8 mouse cellular contexts compared by ENCODE assay signal in genomic region chr13:23709714-23710373, GRCm38 (mm10). TPM values are rescaled to one million over a fixed set of nuclear protein-coding genes. Genes with fewer than 3 reads are reported as not detected.
DNase-seq lines count a peak whose midpoint lies in the region; ATAC-seq and TF ChIP-seq lines count a peak whose summit lies in the region.

No protein-coding gene starts in this region.

- peak; percentile 17; the same call in 1 of the 2 replicates for ATAC-seq in lung, embryonic 14.5 days (ENCODE audit: insufficient read depth)
- ATAC-seq in kidney, embryonic 16.5 days (ENCODE audit: low FRiP score, low TSS enrichment) = no peak

- intact Hi-C loops in left cerebral cortex, postnatal 10 days (cut with DNase I) = no loop called here

- H3K4me2 ChIP-seq in lung, embryonic 14.5 days = peak overlapping the region; percentile 80
- H3K4me2 ChIP-seq in kidney, embryonic 16.5 days (replicated peaks; ENCODE audit: low read depth, low read length) = peak overlapping the region; percentile 69

- H3K36me3 ChIP-seq in lung, embryonic 14.5 days (ENCODE audit: insufficient read depth) = no peaks in the 10 kb centered on the region
- no peaks in the 10 kb centered on the region for H3K36me3 ChIP-seq in kidney, embryonic 16.5 days (ENCODE audit: insufficient read depth, low read length)

- 34% methylated on average over 12 of the region's 15 CpGs for WGBS in lung, embryonic 14.5 days
- WGBS in kidney, embryonic 16.5 days = 26% methylated on average over 13 of the region's 15 CpGs

- TF ChIP-seq CTCF in lung, embryonic 14.5 days (IDR thresholded peaks at IDR 0.05; ENCODE audit: low read depth) = no peak
- TF ChIP-seq CTCF in embryonic fibroblast, embryonic 13.5 days (IDR thresholded peaks at IDR 0.05; ENCODE audit: borderline replicate concordance, insufficient read depth, low read length) = no peak

- peak overlapping the region; percentile 41 for H3K4me3 ChIP-seq in lung, embryonic 14.5 days (ENCODE audit: low read depth, low read length)
- peak overlapping the region; percentile 64 for H3K4me3 ChIP-seq in embryonic fibroblast, embryonic 13.5 days (ENCODE audit: insufficient read depth, low read length)
- peak overlapping the region; percentile 50 for H3K4me3 ChIP-seq in kidney, embryonic 16.5 days (ENCODE audit: low read length)

- peak overlapping the region; percentile 18; the same call in 1 of the 2 replicates for H3K27ac ChIP-seq in lung, embryonic 14.5 days (ENCODE audit: low read depth)
- no peak overlapping the region for H3K27ac ChIP-seq in embryonic fibroblast, embryonic 13.5 days (ENCODE audit: insufficient read depth, low read length)
- H3K27ac ChIP-seq in kidney, embryonic 16.5 days (ENCODE audit: low read length) = no peak overlapping the region

- TF ChIP-seq POLR2A in embryonic fibroblast, embryonic 13.5 days (IDR thresholded peaks at IDR 0.05; ENCODE audit: low read depth, low read length) = no peak

- H3K9me3 ChIP-seq in lung, embryonic 14.5 days (ENCODE audit: low read depth, low read length) = no peaks in the 10 kb centered on the region
- no peaks in the 10 kb centered on the region for H3K9me3 ChIP-seq in kidney, embryonic 16.5 days (ENCODE audit: low read length)

- no peak for DNase-seq in lung, embryonic 14.5 days
- DNase-seq in lung, adult 18-20 months = no peak
- DNase-seq in neural tube, embryonic 10.5 days (ENCODE audit: extremely low spot score, low spot score) = peak; percentile 38
- no peak for DNase-seq in thymus, postnatal 10 days (ENCODE audit: low spot score in 2 of 2)
- DNase-seq in left cerebral cortex, postnatal 10 days (ENCODE audit: extremely low spot score in 1 of 2, low spot score in 2 of 2) = no peak
- DNase-seq in layer of hippocampus, postnatal 25 days (ENCODE audit: extremely low spot score in 1 of 2, low spot score in 1 of 2) = no peak

- H3K4me1 ChIP-seq in lung, embryonic 14.5 days (ENCODE audit: insufficient read depth) = no peaks in the 10 kb centered on the region; the same call in 1 of the 2 replicates
- H3K4me1 ChIP-seq in embryonic fibroblast, embryonic 13.5 days (ENCODE audit: control insufficient read depth, insufficient read depth, low read length) = peaks cover 4% of the 10 kb centered on the region; the same call in 1 of the 2 replicates
- peaks cover 7% of the 10 kb centered on the region; the same call in 1 of the 2 replicates for H3K4me1 ChIP-seq in kidney, embryonic 16.5 days (ENCODE audit: insufficient read depth, low read length)

- peak overlapping the region; percentile 61 for H3K9ac ChIP-seq in lung, embryonic 14.5 days
- H3K9ac ChIP-seq in kidney, embryonic 16.5 days (replicated peaks; ENCODE audit: low read length) = peak overlapping the region; percentile 67

- H3K27me3 ChIP-seq in lung, embryonic 14.5 days (ENCODE audit: insufficient read depth, low read length) = no peaks in the 10 kb centered on the region
- no peaks in the 10 kb centered on the region for H3K27me3 ChIP-seq in kidney, embryonic 16.5 days (ENCODE audit: insufficient read depth, low read length)

RNA-seq across cellular contexts. Expression of gene Hfe, which starts 0.8 kb away (rescaled TPM):
- polyA plus RNA-seq in lung, embryonic 14.5 days (2014; fragmentation: Nextera tagmentation; extraction: Ambion mirVana) = 8.4 and 12.1 TPM in 2 replicates
- 4.6 and 7.9 TPM in 2 replicates for polyA plus RNA-seq in embryonic fibroblast, embryonic 13.5 days (2011; ENCODE audit: insufficient read length, low read depth, missing spikeins)
- 9.3 and 9.4 TPM in 2 replicates for polyA plus RNA-seq in kidney, embryonic 16.5 days (2015; fragmentation: Nextera tagmentation; extraction: Ambion mirVana)
- total RNA-seq in left cerebral cortex, postnatal 10 days (2021) = 1 to 10 TPM; 2.0 to 2.5 TPM
- 1 to 10 TPM; 3.5 to 3.6 TPM for total RNA-seq in layer of hippocampus, postnatal 25 days (2021)

RNA-seq across cellular contexts. Expression of gene Hist1h4c, which starts 11.6 kb away (rescaled TPM):
- polyA plus RNA-seq in lung, embryonic 14.5 days (2014; fragmentation: Nextera tagmentation; extraction: Ambion mirVana) = 11.2 and 11.4 TPM in 2 replicates
- 2.8 and 3.8 TPM in 2 replicates for polyA plus RNA-seq in embryonic fibroblast, embryonic 13.5 days (2011; ENCODE audit: insufficient read length, low read depth, missing spikeins)
- polyA plus RNA-seq in kidney, embryonic 16.5 days (2015; fragmentation: Nextera tagmentation; extraction: Ambion mirVana) = 4.5 and 5.9 TPM in 2 replicates
- total RNA-seq in left cerebral cortex, postnatal 10 days (2021) = 100 to 1,000 TPM in 1 of 2 experiments, 10 to 100 TPM in 1; 94.0 to 104 TPM
- 100 to 1,000 TPM in 1 of 2 experiments, 10 to 100 TPM in 1; 92.2 to 102 TPM for total RNA-seq in layer of hippocampus, postnatal 25 days (2021)

RNA-seq across cellular contexts. Expression of gene Hist1h1t, which starts 14.2 kb away (rescaled TPM):
- not detected in 2 replicates for polyA plus RNA-seq in lung, embryonic 14.5 days (2014; fragmentation: Nextera tagmentation; extraction: Ambion mirVana)
- not detected in 2 replicates for polyA plus RNA-seq in embryonic fibroblast, embryonic 13.5 days (2011; ENCODE audit: insufficient read length, low read depth, missing spikeins)
- 0.26 TPM in 1 of 2 replicates, not detected in the other for polyA plus RNA-seq in kidney, embryonic 16.5 days (2015; fragmentation: Nextera tagmentation; extraction: Ambion mirVana)
- not detected for total RNA-seq in left cerebral cortex, postnatal 10 days (2021)
- total RNA-seq in layer of hippocampus, postnatal 25 days (2021) = not detected

RNA-seq across cellular contexts. Expression of gene Hist1h2bc, which starts 25.8 kb away (rescaled TPM):
- polyA plus RNA-seq in lung, embryonic 14.5 days (2014; fragmentation: Nextera tagmentation; extraction: Ambion mirVana) = 52.9 and 55.1 TPM in 2 replicates
- 55.6 and 62.4 TPM in 2 replicates for polyA plus RNA-seq in embryonic fibroblast, embryonic 13.5 days (2011; ENCODE audit: insufficient read length, low read depth, missing spikeins)
- polyA plus RNA-seq in kidney, embryonic 16.5 days (2015; fragmentation: Nextera tagmentation; extraction: Ambion mirVana) = 72.4 and 78.3 TPM in 2 replicates
- total RNA-seq in left cerebral cortex, postnatal 10 days (2021) = 10 to 100 TPM; 17.4 to 21.2 TPM
- 10 to 100 TPM; 50.7 to 51.1 TPM for total RNA-seq in layer of hippocampus, postnatal 25 days (2021)

RNA-seq across cellular contexts. Expression of gene Hist1h2ac, which starts 26.1 kb away (rescaled TPM):
- polyA plus RNA-seq in lung, embryonic 14.5 days (2014; fragmentation: Nextera tagmentation; extraction: Ambion mirVana) = 1.5 and 2.1 TPM in 2 replicates
- 0.79 and 0.82 TPM in 2 replicates for polyA plus RNA-seq in embryonic fibroblast, embryonic 13.5 days (2011; ENCODE audit: insufficient read length, low read depth, missing spikeins)
- polyA plus RNA-seq in kidney, embryonic 16.5 days (2015; fragmentation: Nextera tagmentation; extraction: Ambion mirVana) = 1.3 and 1.6 TPM in 2 replicates
- total RNA-seq in left cerebral cortex, postnatal 10 days (2021) = 1 to 10 TPM; 2.4 to 2.9 TPM
- 1 to 10 TPM; 3.1 to 3.3 TPM for total RNA-seq in layer of hippocampus, postnatal 25 days (2021)
